Mouse (Mus musculus): Measurements from ENCODE around the gene Sike1. TPM values are rescaled to one million over a fixed set of nuclear protein-coding genes. Genes with fewer than 3 reads are reported as not detected.
A peak's percentile ranks its signal among the peaks of the same experiment; 100 is the strongest.

The Sike1 gene
- 22.9 and 30.8 TPM in 2 replicates for polyA plus RNA-seq (2012; rRNA removed)

DNA sequence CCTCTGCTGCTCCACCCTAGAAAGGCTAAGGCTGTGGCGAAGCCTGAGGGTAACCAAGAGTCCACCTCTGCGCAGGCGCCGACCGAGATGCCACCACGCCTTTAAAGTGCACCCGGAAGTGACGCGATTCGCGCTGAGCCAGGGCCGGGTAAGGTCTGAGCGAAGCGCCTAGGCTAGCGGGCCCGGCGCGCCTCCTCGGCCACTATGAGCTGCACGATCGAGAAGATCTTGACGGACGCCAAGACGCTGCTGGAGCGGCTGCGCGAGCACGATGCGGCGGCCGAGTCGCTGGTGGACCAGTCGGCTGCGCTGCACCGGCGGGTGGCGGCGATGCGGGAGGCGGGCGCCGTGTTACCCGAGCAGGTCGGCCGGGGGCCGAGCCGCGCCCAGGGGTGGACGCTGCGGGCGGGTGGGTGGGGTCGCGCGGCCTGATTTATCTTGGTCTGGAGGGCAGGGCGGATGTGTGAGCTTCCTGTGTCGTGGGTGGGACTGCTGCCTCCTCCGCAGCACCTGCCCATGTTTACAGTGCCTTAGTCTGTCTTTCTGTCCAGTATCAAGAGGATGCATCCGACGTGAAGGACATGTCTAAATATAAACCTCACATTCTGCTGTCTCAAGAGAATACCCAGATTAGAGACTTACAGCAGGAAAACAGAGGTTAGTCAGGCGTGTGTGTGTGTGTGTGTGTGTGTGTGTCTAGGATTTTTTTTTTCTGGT lies at the start of gene Sike1:
Gene Sike1, plus strand, starts transcription at position 104 of the 717 bp plus-strand sequence.
- WGBS: 1% methylated on average over 60 of the region's 60 CpGs
- TF ChIP-seq POLR2A (IDR thresholded peaks at IDR 0.05; ENCODE audit: borderline replicate concordance, extremely low read depth, low read depth, low read length) (peak; percentile 91), CTCF (IDR thresholded peaks at IDR 0.05; ENCODE audit: insufficient read depth, low read length) (no peak)
- Histone ChIP-seq H3K4me1 (ENCODE audit: control insufficient read depth, insufficient read depth, low read length) (peaks cover 7% of the 10 kb centered on the region), H3K4me3 (replicated peaks; ENCODE audit: extremely low read depth, low read depth, low read length) (peak within 1 kb of the TSS; percentile 98)
- peak; percentile 97 for DNase-seq

DNA sequence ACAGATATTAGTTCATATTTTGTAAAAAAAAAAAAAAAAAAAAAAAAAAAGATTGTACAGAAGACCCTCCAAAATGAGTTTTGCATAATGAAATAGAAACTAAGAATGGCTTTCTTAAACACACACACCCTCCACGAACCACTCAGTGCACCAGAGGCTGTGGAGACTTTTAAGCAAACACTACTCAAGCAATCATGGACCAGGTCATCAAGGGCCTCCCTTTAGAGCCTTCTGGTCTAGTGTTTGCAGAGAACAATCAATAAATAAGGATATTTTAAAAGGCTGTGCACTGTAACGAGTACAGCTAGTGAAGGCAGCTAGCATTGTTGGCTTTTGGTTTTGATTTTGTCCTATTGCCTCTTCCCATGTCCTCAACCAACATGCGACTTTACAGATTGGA lies 49.2 kb upstream of the Sike1 start:
- WGBS: 61% methylated on average over 3 of the region's 3 CpGs
- TF ChIP-seq POLR2A (IDR thresholded peaks at IDR 0.05; ENCODE audit: borderline replicate concordance, extremely low read depth, low read depth, low read length) (no peak), CTCF (IDR thresholded peaks at IDR 0.05; ENCODE audit: insufficient read depth, low read length) (no peak)
- no peak for DNase-seq
- H3K4me1 ChIP-seq (ENCODE audit: control insufficient read depth, insufficient read depth, low read length): no peaks in the 10 kb centered on the region
- H3K4me3 ChIP-seq (replicated peaks; ENCODE audit: extremely low read depth, low read depth, low read length): peak overlapping the region; percentile 45

DNA sequence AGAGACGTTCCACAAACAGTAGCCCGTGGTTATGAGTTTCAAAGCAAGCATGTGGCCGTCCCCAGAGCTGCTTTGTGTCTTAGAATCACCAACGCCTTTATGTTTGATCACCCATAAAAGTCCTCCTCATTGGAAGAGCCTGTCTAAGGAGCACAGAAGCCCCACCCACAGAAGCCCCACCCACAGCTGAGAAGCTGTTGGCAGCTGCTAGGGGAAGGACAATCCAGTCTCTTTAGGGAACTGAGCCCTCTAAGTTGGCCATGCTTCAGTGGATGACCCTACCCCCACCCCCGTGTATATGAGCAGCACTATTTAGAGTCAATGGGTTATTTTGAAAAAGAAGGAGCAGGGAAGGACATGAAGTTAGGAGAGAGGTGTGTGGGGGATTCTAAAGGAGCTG lies 48.6 kb upstream of the Sike1 start:
- no peak overlapping the region for H3K4me3 ChIP-seq (replicated peaks; ENCODE audit: extremely low read depth, low read depth, low read length)
- TF ChIP-seq POLR2A (IDR thresholded peaks at IDR 0.05; ENCODE audit: borderline replicate concordance, extremely low read depth, low read depth, low read length) (no peak), CTCF (IDR thresholded peaks at IDR 0.05; ENCODE audit: insufficient read depth, low read length) (no peak)
- DNase-seq: no peak
- WGBS: 48% methylated on average over 5 of the region's 5 CpGs
- H3K4me1 ChIP-seq (ENCODE audit: control insufficient read depth, insufficient read depth, low read length): no peaks in the 10 kb centered on the region

DNA sequence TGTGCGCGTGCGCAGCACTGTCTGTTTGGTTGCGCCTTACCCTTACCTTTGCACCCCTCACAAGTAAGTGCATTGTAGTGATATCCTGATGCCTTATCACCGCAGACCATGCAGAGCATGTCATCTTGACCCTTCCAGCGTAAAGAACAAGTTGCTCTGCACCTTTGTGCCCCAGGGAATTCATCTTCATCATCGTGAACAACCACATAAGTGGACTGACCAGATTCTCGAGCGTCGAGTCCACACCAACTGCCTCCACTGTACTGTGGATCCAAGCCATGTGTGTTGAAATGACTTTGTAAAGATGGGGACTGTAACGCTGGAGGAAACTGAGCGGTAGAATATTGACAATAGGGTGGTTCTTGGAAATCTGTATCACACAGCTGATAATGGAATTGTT lies 41.0 kb upstream of the Sike1 start:
- 74% methylated on average over 12 of the region's 12 CpGs for WGBS
- Histone ChIP-seq H3K4me1 (ENCODE audit: control insufficient read depth, insufficient read depth, low read length) (no peaks in the 10 kb centered on the region), H3K4me3 (replicated peaks; ENCODE audit: extremely low read depth, low read depth, low read length) (no peak overlapping the region)
- TF ChIP-seq CTCF (IDR thresholded peaks at IDR 0.05; ENCODE audit: insufficient read depth, low read length) (no peak), POLR2A (IDR thresholded peaks at IDR 0.05; ENCODE audit: borderline replicate concordance, extremely low read depth, low read depth, low read length) (no peak)
- no peak for DNase-seq

DNA sequence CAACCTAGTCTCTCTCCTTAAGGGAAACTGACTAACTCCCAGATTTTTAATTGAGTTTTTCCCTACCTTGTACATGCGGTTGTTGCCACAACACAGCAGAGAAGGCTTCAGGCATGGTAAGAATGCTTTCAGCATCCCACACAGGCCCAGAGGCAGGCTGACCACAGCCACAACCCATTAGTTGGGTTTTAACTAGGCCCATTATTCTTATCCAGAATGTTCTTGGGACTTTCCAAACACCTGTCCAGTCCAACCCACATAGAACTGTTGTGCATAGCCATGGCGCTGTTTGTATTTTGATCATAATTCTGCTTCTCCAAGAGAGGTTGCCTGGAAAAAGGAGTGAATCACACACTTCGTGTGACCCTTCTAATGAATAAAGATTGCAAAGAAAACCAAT lies 40.4 kb upstream of the Sike1 start:
- no peaks in the 10 kb centered on the region for H3K4me1 ChIP-seq (ENCODE audit: control insufficient read depth, insufficient read depth, low read length)
- 84% methylated on average over 3 of the region's 3 CpGs for WGBS
- no peak for DNase-seq
- H3K4me3 ChIP-seq (replicated peaks; ENCODE audit: extremely low read depth, low read depth, low read length): no peak overlapping the region
- no peak for TF ChIP-seq CTCF (IDR thresholded peaks at IDR 0.05; ENCODE audit: insufficient read depth, low read length)
- no peak for TF ChIP-seq POLR2A (IDR thresholded peaks at IDR 0.05; ENCODE audit: borderline replicate concordance, extremely low read depth, low read depth, low read length)

DNA sequence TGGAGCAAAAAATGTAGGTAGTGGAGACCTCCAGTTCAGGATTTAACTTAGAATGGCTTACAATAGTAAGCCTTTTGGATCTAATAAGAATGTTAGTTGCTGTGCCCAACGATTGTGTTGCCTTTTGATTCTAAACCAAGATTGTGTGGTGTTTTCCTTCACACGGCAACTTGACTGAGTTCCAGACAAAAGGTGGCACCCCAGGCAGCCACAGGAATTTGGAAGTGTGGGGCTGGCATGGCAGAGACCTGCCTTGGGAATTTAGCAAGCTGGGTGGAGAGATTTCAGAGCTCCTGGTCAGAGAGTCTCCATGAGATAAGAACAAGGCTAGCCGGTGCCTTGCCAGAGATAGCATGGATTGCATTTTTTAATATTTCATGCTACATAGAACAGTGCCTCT lies 39.9 kb upstream of the Sike1 start:
- TF ChIP-seq POLR2A (IDR thresholded peaks at IDR 0.05; ENCODE audit: borderline replicate concordance, extremely low read depth, low read depth, low read length): no peak
- 40% methylated on average over 3 of the region's 3 CpGs for WGBS
- Histone ChIP-seq H3K4me1 (ENCODE audit: control insufficient read depth, insufficient read depth, low read length) (no peaks in the 10 kb centered on the region), H3K4me3 (replicated peaks; ENCODE audit: extremely low read depth, low read depth, low read length) (no peak overlapping the region)
- DNase-seq: no peak

DNA sequence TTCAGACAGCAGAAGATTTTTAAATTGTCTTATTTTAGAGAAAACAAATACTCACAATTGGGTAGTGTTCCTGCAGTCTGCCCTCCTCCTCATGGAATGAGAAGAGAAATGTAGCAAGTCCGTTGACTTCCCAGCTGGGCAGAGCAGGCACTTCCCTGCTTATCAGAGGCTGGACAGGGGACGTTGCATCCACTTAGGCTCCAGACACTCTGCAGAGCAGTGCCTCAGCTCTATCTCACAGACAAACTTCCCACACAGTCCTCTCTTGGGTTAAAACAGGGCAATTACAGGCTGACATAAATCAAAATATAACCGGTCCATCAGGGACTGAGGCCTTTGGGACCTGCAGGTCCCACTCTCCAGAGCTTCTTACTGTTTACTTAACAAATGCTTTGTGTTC lies 31.5 kb upstream of the Sike1 start, which contains the start of gene Nr1h5:
Gene Nr1h5, minus strand, starts transcription at position 101 of the 400 bp plus-strand sequence.
- no peak for TF ChIP-seq POLR2A (IDR thresholded peaks at IDR 0.05; ENCODE audit: borderline replicate concordance, extremely low read depth, low read depth, low read length)
- TF ChIP-seq CTCF (IDR thresholded peaks at IDR 0.05; ENCODE audit: insufficient read depth, low read length): no peak
- DNase-seq: no peak
- WGBS: 46% methylated on average over 3 of the region's 3 CpGs
- Histone ChIP-seq H3K4me1 (ENCODE audit: control insufficient read depth, insufficient read depth, low read length) (no peaks in the 10 kb centered on the region), H3K4me3 (replicated peaks; ENCODE audit: extremely low read depth, low read depth, low read length) (no peak within 1 kb of the TSS)

DNA sequence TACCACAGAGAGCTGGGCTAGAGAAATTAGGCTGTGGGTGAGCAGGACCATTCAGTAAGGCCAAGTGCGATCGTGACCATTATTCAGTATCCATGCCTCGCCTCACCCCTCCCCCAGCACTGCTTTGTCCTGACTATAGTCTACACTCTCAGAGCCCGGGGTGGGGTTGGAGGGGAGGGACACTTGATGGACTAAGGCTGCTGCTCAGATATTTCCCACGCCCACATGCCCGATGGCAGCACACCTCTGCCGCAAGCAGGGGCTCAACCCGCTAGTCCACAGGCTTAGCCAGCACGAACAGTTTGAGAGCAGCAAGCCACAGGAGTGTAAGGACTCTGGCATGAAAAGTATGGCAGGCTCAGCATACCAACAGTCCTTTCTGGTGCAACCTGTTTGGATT lies 25.4 kb upstream of the Sike1 start:
- Histone ChIP-seq H3K4me3 (replicated peaks; ENCODE audit: extremely low read depth, low read depth, low read length) (no peak overlapping the region), H3K4me1 (ENCODE audit: control insufficient read depth, insufficient read depth, low read length) (no peaks in the 10 kb centered on the region)
- peak; percentile 25 for DNase-seq
- 71% methylated on average over 9 of the region's 9 CpGs for WGBS
- TF ChIP-seq CTCF (IDR thresholded peaks at IDR 0.05; ENCODE audit: insufficient read depth, low read length) (no peak), POLR2A (IDR thresholded peaks at IDR 0.05; ENCODE audit: borderline replicate concordance, extremely low read depth, low read depth, low read length) (no peak)

DNA sequence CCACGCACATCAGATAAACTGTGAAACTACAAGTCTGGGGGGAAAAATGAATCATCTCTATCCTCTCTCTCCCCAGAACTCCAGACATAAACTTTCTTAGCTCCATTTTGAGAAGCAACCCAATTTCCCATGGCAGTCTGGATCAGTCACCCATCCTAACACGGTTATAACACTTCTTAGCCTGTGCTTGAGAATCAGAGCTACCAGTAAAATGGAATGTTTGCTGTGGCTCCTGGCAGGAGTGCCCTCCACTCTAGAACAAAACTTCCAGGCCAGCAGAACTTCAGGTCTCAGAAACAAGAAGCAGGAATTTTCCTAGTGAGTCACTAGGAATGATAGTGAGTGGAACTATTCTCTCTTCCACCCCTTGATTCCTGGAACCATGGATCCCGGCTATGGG lies 25.0 kb upstream of the Sike1 start:
- no peaks in the 10 kb centered on the region for H3K4me1 ChIP-seq (ENCODE audit: control insufficient read depth, insufficient read depth, low read length)
- no peak overlapping the region for H3K4me3 ChIP-seq (replicated peaks; ENCODE audit: extremely low read depth, low read depth, low read length)
- no peak for DNase-seq
- TF ChIP-seq CTCF (IDR thresholded peaks at IDR 0.05; ENCODE audit: insufficient read depth, low read length) (no peak), POLR2A (IDR thresholded peaks at IDR 0.05; ENCODE audit: borderline replicate concordance, extremely low read depth, low read depth, low read length) (no peak)
- WGBS: 52% methylated on average over 3 of the region's 3 CpGs

DNA sequence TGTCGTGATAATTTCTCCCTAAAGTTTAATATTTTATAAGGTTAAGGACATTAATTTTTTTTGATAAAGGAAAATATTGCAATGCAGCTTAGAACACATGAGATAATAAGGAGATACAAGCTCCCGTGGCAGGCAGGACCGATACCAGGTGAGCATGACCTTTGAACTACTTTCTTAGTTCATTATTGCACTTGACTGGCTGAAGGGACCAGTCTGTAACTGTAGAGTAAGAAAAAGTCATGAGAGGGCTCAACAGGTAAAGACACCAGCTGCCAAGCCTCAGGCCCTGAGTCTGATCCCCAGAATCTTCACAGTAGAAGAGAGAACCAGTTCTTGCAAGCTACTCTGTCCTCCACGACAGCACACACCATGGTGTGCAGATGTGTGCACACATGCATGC lies 18.6 kb upstream of the Sike1 start:
- TF ChIP-seq POLR2A (IDR thresholded peaks at IDR 0.05; ENCODE audit: borderline replicate concordance, extremely low read depth, low read depth, low read length): no peak
- no peak for TF ChIP-seq CTCF (IDR thresholded peaks at IDR 0.05; ENCODE audit: insufficient read depth, low read length)
- WGBS: 82% methylated on average over 4 of the region's 4 CpGs
- H3K4me1 ChIP-seq (ENCODE audit: control insufficient read depth, insufficient read depth, low read length): no peaks in the 10 kb centered on the region
- DNase-seq: no peak
- no peak overlapping the region for H3K4me3 ChIP-seq (replicated peaks; ENCODE audit: extremely low read depth, low read depth, low read length)
